Mouse (Mus musculus) megakaryocyte-erythroid progenitor cell, adult 5 weeks (primary cell): Measurements from ENCODE around the gene Mnx1. TPM values are rescaled to one million over a fixed set of nuclear protein-coding genes. Genes with fewer than 3 reads are reported as not detected.

Source experiments
- polyA plus RNA-seq: library from polyadenylated mRNA; stranded (reverse); fragments of >175 nt; gene quantifications from 2 replicates; pipeline ENCODE4 v1.2.3, GENCODE M21; 2012

The Mnx1 gene
- not detected in 2 replicates for polyA plus RNA-seq

GRCm38 (mm10) chr5:29478208-29479197 lies at the start of gene Mnx1:
Mnx1 (minus strand) TSS chr5:29478470.

GRCm38 (mm10) chr5:29434228-29434871 lies 43.9 kb downstream of the Mnx1 start, which contains the start of gene Nom1:
Nom1 (plus strand) TSS chr5:29434664.

Other genes with a start within 250 kb of the Mnx1 start
- 0.86 and 0.93 TPM in 2 replicates for gene Lmbr1, start 100.1 kb downstream of the Mnx1 start, polyA plus RNA-seq
- 7.6 and 9.8 TPM in 2 replicates for gene Nom1, start 43.8 kb downstream of the Mnx1 start, polyA plus RNA-seq
- 2.3 and 2.4 TPM in 2 replicates for gene Ube3c, start 90.8 kb upstream of the Mnx1 start, polyA plus RNA-seq